Mouse (Mus musculus): ENCODE measurements at regions not wholly inside any gene's neighbourhood (a gene's known extent, or its start where the extent isn't known, plus 50 kb on each side); places are given as distances from the start of the nearest gene placed in this dataset.
A peak's percentile ranks its signal among the peaks of the same experiment; 100 is the strongest.

GRCm38 (mm10) chr13:26714056-26714455, 55.9 kb downstream of the Hdgfl1 start:
- peak; percentile 16 to 21 for DNase-seq (ENCODE audit: low spot score in 2 of 2)

- no peak for DNase-seq (ENCODE audit: low spot score in 2 of 2)
These were observed 70.8 kb downstream of the Hdgfl1 start for GRCm38 (mm10) chr13:26699062-26699684.

- no peak for DNase-seq (ENCODE audit: low spot score in 2 of 2)
These were observed 110.5 kb downstream of the Hdgfl1 start for GRCm38 (mm10) chr13:26659471-26659870.

- DNase-seq (ENCODE audit: low spot score in 2 of 2), result peak in 1 of 2 experiments; percentile 21
These were observed 112.9 kb downstream of the Hdgfl1 start for GRCm38 (mm10) chr13:26657010-26657611.

All from gastrocnemius, postnatal 4 days (tissue).